Mouse (Mus musculus) gastrocnemius, postnatal 36 days (tissue): ENCODE data around the gene Podxl. TPM values are rescaled to one million over a fixed set of nuclear protein-coding genes. Genes with fewer than 3 reads are reported as not detected.
A peak's percentile ranks its signal among the peaks of the same experiment; 100 is the strongest.

ENCODE experiments used
- DNase-seq, 2 experiments: peaks; one replicate each; pipeline ENCODE4 v3.0.0; 2022
- intact Hi-C: fragments of 180-260 bp; cut with DNase I; formaldehyde crosslinking; loops from one replicate; pipeline ENCODE4 v1.15.1; 2025
- long read RNA-seq, 2 experiments: library from polyadenylated mRNA; stranded (forward); transcript quantifications; one replicate each; pipeline ENCODE4 v2.0.0; 2021
- total RNA-seq, 2 experiments: library from RNA; stranded (reverse); gene quantifications; 2 replicates each; pipeline ENCODE4 v1.2.3; 2021

Gene Podxl
- 10 to 100 TPM; 15.7 to 20.8 TPM for total RNA-seq
- long read RNA-seq, experiment 1, partial matches to known transcripts = 0 of 9 reads
- long read RNA-seq, experiment 1, other reads (novel, unspliced or antisense) = 9 of 9 reads
- long read RNA-seq, experiment 2, partial matches to known transcripts = 0 of 8 reads
- long read RNA-seq, experiment 2, other reads (novel, unspliced or antisense) = 8 of 8 reads

- intact Hi-C loops = no loop called here
- peak; percentile 53 to 69 for DNase-seq
These were observed at the start of gene Podxl for GRCm38 (mm10) chr6:31563235-31564181. Gene Podxl (minus strand): TSS chr6:31563981.

DNA sequence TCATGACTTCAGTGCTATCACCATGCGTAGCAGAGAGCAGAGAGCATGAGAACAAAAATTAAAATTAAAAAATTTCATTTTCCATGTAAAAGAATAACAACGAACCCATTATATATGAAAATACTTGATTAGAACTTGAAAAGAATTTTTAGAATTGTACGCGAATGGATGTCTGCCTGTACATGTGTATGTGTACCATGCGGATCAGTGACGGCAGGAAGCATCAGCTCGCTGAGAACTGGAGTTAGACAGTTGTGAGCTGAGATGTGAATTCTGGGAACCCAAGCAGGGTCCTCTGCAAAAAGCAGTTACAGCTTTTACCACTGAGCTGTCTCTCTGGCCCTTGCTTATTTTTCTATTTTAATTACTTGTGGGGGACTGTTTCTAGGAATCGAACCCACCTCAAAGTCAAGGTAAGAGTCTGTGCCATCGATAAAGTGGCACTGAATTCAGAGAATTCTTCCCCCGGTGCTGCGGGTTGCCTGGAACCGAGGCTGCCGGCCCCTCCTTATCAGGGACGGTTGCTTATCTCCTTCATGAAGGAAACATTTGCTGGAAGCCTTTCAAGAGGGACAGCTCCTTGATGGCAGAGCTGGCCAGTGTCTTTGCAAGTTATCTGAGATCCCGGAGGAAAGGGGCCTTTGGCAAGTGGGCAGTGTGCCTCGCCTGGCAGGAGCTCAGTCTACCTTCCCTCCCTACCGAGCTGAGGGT, 48.9 kb upstream of the Podxl start:
- no peak for DNase-seq
- intact Hi-C loops = no loop called here

GRCm38 (mm10) chr6:31606429-31606828, 42.6 kb upstream of the Podxl start:
- DNase-seq = no peak
- intact Hi-C loops = no loop called here

GRCm38 (mm10) chr6:31604629-31605265, 41.0 kb upstream of the Podxl start:
- intact Hi-C loops = no loop called here
- DNase-seq = no peak

- intact Hi-C loops = no loop called here
These were observed 38.7 kb upstream of the Podxl start for GRCm38 (mm10) chr6:31602489-31602888.

GRCm38 (mm10) chr6:31601131-31601530, 37.4 kb upstream of the Podxl start:
- intact Hi-C loops = no loop called here
- no peak for DNase-seq

More at GRCm38 (mm10) chr6:31602489-31602888, 38.7 kb upstream of the Podxl start:
- DNase-seq = no peak

GRCm38 (mm10) chr6:31599863-31600262, 36.1 kb upstream of the Podxl start:
- no peak for DNase-seq
- intact Hi-C loops = no loop called here

GRCm38 (mm10) chr6:31598349-31598911, 34.6 kb upstream of the Podxl start:
- DNase-seq = no peak

DNA sequence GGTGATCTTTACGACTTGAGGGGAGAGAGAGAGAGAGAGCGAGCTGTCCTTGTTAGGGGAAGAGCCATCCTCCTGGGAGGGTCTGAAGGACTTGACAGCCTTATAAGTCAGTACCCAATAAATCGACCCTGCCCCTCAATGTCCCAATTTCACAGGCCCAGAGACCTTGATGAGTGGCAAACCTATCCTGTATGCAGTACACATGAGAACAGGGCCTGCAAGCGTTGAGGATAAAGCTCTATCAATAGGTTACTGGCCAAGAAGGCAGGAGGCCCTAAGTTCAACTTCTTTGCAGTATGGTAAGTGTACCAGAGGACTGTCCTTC, 33.3 kb upstream of the Podxl start:
- intact Hi-C loops = no loop called here
- DNase-seq = no peak

More at GRCm38 (mm10) chr6:31598349-31598911, 34.6 kb upstream of the Podxl start:
- intact Hi-C loops = no loop called here

GRCm38 (mm10) chr6:31596346-31597135, 32.8 kb upstream of the Podxl start:
- no peak for DNase-seq
- intact Hi-C loops = no loop called here

- intact Hi-C loops = no loop called here
- no peak for DNase-seq
These were observed 28.9 kb upstream of the Podxl start for GRCm38 (mm10) chr6:31592579-31593238.

DNA sequence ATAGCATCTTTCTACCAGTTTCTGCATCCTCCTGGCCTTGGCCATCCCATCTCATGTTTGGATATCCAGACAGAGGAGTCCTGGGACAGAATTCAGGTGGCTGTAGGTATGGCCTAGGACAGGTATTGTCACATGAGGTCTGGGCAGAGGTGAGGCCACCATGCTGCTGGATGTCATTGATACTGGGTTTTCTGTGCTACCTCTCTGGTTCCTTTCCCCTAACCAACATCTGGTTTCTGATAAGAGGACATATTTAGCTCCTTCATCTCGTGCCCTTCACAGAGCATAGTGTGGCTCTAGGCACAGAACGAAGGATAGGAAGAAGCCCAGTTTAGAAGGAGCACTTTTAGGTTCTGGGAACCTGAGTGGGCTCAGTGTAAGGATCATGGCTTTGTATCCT, 28.3 kb upstream of the Podxl start:
- DNase-seq = no peak
- intact Hi-C loops = no loop called here

- no peak for DNase-seq
- intact Hi-C loops = no loop called here
These were observed 27.9 kb upstream of the Podxl start for GRCm38 (mm10) chr6:31591676-31592075.

DNA sequence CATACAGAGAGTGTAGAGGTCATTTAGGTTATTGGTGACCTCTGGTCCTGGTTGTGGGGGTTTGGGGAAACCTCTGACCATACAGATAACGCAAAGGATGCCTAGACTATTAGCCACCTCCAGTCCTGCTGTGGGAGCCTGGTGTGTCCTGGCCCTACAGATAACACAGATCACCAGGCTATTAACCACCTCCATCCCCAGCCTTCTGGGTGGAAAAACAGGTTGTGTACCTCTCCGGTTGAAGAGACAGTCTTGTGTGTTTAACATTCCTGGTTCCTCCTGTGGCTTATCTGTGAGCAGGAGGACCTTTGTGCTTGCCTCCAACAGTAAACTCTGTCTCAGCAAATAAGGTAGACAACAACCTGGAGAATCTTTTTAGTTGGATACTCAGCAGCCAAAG, 27.0 kb upstream of the Podxl start:
- DNase-seq = no peak
- intact Hi-C loops = no loop called here

DNA sequence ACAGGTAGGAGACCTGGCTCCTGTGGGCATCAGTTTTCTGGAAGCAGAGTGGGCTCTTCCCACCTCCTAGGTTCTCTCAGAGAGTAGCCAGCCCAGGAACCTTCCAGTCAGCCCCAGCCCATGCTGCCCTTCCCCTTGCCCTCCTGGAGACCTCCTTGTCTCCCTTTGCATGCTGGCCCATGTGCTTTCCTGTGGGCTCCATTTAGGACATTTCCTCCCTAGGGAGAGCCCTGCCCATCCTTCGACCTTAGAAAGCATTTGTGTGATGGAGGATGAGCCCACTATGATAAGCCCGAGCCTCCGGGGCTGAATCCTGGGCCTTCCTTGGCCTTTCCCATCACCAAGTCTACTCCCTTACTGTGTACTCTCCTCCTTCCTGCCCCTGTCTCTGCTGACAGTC, 25.5 kb upstream of the Podxl start:
- intact Hi-C loops = no loop called here
- no peak for DNase-seq

GRCm38 (mm10) chr6:31587655-31588054, 23.9 kb upstream of the Podxl start:
- intact Hi-C loops = no loop called here
- no peak for DNase-seq

GRCm38 (mm10) chr6:31586127-31586526, 22.3 kb upstream of the Podxl start:
- no peak for DNase-seq
- intact Hi-C loops = no loop called here

DNA sequence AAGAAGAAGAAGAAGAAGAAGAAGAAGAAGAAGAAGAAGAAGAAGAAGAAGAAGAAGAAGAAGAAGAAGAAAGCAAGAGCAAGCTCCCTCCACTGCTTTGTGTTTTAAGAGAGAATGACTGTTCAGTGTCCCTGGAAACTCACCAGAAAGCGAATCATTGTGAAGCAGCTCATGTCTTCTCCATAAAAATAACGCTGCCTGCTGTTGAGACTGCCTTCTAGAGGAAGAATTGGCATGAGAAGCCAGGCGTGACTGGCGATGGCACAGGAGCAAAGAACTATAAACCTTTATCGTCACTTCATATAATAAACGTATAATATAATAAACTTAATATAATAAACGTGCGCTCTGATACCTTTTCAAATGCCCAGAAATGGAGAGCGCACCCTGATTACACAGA, 12.4 kb upstream of the Podxl start:
- intact Hi-C loops = no loop called here
- no peak for DNase-seq

DNA sequence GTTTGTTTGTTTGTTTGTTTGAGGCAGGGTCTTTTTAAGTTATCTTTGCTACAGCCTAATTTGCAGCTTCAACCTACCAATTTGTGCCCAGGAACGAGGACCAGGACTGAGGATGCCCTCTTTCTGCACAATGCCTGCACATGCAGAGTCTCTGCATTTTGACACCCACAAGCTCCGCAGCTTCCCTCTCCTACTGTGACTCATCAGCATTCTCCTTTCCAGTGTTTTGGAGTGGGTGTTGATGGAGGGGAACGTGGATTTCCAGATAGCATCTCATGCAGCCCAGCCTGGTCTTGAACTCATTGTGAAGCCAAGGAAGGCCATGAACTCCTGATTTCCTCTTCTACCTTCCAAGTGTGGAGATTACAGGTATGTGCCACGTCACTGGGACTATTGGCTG, 11.3 kb upstream of the Podxl start:
- intact Hi-C loops = no loop called here

More for the DNA sequence above, 11.3 kb upstream of the Podxl start:
- DNase-seq = no peak
